Mouse (Mus musculus) urinary bladder, postnatal 14 days (tissue): ENCODE results near the gene Cnpy4.
"Not testable (repeated sequence)": the region's sequence is repeated elsewhere in the genome, so short reads cannot be mapped to it uniquely, and the experiment has no call there.

Experiments used
- DNase-seq: peaks from one replicate; pipeline ENCODE4 v3.0.0; 2021; ENCODE audit warnings: low spot score

The Cnpy4 gene

DNA sequence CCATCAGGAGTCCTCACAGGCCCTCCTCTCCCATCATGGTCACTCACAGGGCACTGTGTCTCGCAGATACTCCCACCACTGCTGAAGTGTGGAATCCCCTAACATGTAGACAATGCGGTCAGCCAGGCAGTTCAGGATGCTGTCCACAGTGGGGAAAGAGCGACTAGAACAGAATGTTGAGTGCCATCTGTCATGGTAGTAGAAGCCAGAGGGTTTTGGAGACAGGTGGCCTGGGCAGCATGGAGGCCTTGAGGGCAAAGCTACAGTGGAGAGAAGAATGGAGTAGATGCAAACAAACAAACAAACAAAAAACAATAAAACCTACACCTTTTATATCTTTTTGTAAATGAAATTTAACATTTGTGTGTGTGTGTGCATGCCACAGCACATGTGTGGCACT is 14.8 kb downstream of the Cnpy4 start:
- no peak for DNase-seq

DNA sequence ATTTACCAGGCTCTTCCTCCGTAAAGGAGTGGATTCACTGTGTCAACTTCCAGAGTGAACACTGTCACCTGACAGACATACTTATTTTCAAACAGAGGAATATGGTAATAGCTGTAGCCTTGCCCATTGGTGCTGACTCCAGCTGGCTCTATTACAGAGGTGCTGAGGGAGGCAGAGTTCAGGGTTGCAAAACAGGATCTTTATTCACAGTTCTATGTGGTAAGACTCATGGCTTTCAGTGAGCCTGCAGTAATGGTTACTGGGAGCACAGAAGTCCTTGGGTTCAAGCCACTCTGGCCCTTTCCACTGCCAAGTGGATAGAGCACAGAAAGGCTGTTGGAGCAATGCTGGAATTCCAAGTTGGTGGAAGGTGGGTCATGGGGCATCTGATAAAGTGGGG is 20.0 kb downstream of the Cnpy4 start:
- DNase-seq, result no peak

DNA sequence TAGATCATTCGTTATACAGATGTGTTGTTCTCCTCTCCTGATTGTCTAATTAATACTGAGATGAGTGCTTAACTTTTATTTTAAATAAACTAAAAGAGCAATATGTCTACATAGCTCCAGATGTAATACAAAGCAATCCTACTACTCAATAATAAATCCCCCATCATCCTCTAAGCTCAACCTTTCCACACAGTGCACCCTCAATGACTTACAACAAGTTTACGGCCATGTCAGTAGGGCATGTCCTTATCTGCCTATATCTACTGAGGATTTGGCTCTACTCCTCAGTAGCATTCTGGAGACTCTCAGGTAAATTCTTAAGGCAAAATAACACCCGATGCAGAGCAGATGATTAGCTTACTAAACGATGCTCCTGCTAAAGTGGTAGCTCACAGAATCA is 20.6 kb downstream of the Cnpy4 start:
- no peak for DNase-seq

DNA sequence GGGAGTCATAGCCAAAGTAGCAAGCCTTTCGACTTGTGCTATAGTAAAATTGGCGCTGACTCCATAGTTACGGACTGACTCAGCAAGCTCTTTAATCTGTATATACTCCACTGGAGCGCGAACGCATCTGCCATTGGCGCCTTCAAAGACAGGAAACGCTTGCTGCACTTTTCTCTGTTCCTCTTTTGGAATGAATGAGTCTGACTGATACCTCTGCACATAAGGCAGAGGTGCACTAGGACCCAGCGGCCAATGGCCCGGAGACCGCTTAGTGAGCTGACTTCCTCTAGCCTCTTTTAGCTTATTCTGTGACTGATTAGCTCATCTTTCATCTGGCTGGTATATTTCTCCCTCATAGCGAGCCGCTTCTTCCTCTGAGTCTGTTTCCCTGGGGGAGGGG is 29.3 kb downstream of the Cnpy4 start:
- DNase-seq, result not testable (repeated sequence)

DNA sequence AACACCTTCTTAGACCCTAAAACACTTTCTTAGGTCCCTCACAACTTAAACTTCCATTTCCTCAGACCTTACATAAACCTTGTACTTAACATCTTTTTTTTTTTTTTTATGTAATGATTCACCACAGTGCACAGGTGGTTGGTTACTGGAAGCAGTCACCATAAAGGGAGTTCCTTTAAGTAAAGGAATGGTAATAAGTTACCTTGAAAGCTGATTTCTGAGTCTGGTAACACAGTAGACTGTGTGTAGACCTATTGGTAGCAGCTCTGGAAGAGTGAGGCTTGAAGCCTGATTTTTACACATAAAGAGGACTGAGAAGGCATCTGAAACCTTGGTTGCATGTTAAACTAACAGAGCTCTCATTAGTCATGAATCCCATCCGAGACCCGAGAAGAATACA is 32.6 kb downstream of the Cnpy4 start:
- DNase-seq, result no peak

DNA sequence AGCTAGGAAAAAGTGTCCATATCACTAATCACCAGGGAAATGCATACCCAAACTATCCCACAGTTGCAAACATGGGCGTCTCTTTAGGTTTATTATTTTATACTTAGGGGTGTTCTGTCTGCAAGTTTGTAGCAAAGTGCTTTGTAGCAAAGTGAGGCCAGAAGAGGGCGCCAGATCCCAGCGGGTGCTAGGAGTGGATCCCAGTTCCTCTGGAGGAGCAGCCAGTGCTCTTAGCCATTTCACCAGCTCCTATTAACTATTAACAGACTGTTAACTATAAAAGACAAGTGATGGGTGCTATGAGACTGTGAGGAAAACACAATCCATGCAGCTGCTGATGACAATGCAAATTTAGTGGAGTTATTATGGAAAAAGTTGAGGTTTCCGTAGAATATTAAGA is 34.8 kb downstream of the Cnpy4 start:
- peak; percentile 93 for DNase-seq

DNA sequence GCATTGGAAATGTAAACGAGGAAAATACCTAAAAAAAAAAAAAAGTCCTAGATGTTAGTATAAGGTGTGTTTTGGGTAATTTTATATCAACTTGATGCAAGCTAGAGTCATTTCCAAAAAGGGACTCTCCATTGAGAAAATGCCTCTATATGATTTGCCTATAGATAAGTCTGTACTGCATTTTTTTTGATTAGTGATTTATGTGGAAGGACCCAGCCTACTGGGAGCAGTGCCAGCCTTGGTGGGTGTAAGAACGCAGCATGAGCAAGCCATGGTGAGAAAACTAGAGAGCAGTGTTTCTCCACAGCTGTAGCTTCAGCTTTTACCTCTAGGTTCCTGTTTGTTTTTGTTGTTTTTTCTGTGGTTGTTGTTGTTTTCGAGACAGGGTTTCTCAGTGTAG is 36.0 kb downstream of the Cnpy4 start:
- no peak for DNase-seq

DNA sequence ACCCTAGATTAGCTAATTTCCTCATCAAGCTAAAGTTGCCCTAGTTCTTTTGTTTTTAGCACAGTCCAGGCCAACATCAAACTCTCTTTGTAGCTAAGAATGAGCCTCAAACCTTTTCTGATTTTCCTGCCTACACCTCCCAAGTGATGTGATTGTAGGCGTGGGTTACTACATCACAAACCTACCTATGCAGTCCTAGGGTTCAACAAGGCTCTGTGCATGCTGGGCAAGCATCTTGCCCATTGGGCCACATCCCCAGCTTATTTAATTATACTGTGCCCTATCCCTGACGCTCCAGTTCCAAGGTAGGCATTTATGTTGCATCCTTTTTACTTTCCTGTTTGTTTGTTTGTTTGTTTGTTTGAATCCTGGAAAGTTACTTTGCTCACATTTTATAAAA is 38.4 kb downstream of the Cnpy4 start, which contains the start of gene Nxpe5:
Gene Nxpe5, plus strand, starts transcription at position 199 of the 400 bp plus-strand sequence.
- no peak for DNase-seq

DNA sequence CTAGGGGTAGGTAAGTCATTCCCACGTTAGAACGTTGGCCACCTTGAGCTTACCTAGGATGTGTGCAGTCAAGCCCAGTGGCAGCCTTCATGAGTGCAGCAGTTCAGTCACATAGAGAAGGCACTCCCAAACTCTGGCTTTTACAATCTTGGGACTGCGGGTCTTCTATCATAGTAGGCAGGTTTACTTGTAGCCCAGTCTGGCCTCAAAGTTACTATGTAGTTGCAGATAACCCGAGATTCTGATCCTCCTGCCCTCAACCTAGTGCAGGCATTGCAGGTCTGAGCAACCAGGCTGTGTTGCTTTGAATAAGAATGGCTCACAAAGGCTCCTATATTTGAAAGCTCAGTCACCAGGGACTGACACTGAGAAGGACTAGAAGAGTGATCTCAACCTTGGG is 39.2 kb downstream of the Cnpy4 start:
- no peak for DNase-seq

DNA sequence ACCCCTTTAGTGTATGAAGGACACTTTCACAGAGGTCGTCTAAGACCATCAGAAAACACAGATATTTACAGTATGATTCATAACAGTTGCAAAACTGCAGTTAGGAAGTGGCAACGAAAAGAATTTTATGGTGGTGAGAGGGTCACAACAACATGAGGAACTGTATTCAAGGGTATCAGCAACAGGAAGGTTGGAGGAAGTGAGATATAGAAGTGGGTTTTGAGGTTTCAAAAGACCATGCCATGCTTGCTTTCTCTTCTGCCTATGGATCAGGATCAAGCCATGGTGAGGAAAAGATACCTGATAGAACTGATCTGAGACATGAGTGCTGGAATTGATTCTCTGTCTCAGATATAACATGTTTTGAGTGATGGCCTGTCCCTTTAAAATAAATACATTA is 40.1 kb downstream of the Cnpy4 start:
- DNase-seq, result no peak

DNA sequence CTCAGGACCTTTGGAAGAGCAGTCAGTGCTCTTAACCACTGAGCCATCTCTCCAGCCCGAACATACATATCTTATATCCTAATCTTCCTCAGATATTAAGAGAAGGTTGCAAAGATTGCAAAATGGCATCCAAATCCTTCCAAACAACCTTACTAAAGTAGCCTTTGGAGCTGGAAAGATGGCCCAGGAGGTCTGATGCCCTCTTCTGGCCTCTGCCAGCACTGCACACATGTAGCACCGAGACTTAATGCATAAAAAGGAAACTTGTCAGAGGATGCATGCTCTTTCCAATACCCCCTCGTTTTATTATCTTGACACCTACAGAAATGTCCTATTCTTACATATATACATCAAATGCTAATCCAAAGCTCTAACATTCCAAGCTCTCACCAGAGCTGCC is 40.7 kb downstream of the Cnpy4 start:
- DNase-seq, result no peak

DNA sequence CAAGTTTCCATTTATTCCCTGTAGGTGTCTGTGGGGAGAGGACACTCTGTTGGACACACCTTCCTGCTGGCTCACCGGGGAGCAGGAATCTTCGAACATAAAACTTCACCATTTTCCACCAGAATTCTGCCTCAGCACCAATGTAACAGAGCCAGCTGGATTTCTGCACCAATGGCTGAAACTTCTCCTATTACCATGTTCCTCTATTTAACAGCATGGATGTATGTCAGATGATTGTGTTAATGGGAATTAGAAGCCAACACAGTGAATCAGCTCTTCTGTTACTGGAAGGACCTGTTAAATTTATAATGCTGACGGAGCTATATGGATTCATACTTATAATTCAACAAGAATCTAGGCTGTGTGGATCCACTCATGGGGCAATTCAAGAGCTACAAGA is 42.2 kb downstream of the Cnpy4 start:
- DNase-seq, result no peak

DNA sequence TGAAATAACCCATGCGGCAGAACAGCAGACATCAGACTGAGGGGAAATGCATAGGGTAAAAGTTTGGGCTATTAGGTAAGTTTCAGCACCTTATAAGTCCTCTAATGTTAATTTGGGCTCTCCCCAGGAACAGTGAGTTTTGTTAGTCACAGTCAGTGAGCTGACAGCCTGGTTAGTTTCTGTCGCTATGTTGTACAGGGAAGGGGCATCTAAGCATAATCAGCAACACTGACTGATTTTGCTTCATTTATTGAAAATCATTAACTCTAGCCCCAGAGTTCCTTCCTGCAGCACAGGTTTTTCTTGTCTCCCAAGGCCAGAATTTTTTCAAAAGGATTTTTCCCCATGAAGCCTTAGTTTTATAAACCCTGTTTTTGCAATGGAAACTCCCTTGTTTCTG is 46.5 kb downstream of the Cnpy4 start:
- no peak for DNase-seq

DNA sequence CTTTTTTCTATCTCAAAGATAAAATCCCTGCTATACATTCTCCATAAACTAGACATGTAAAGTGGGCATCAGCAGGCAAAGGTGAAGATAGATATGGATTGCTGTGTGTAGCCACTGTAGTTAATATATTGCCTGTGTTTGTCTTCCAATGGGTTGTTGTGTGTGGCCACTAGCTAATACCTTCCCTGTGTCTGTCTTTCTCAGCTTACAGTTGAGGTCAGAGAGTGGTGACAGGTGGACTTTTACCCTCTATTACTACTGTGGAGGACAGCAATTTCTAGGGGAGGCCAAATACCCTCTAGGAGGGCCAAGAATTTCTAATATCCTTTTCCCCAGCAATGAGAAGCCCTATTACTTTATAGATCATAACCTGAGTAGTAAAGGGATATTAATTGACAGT is 46.9 kb downstream of the Cnpy4 start:
- no peak for DNase-seq

DNA sequence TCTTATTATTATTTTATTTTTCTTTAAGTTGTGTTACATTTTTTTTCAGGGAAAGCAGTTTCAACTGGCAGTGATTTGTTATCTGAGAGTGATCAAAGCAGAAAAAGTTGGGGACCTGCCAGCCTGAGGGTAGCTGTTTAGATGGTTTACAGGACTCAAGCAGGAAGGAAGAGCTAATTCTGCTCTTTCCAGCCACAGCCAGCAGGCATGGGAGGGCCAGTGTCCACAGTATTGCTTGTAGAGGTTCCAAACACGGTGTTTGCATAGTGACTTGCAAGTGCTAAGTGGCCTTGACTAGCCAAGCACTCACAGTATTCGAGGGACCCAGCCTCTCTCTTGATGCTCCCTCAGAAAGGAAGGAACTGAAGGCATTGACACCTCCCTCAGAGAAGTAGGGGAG is 54.2 kb downstream of the Cnpy4 start:
- DNase-seq, result no peak
